Mouse (Mus musculus) erythroblast, embryonic 14.5 days (primary cell): Measurements from ENCODE around the gene Dimt1.

ENCODE experiments used
- GATA1 ChIP-seq: IDR thresholded peaks from 2 replicates; pipeline ENCODE4 v1.6.1; 2012; ENCODE audit warnings: low read length, inconsistent platforms, mixed read lengths
- TAL1 ChIP-seq: IDR thresholded peaks from 3 replicates; pipeline ENCODE4 v1.6.1; 2012; ENCODE audit warnings: low read length, inconsistent platforms, mixed read lengths

DNA sequence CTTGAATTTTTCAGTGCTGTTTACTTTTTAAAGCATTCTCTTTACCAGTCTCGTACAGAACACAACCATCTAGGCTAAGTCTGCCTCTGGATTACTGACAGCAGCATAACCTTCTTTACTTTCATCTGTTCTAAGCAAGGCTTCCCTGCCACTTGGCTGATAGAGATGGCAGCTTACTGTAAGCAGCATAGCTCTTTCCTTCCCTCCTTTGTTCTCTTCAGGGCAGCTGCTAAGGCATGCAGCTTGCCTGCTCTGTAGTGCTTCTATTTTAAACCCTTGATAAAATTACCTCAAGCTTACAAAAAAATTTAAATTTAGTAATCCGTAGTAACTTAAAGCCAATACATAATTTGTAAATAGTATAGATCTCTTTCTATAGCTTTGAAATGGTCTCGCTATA, 8.0 kb downstream of the Dimt1 start:
- no peak for TF ChIP-seq TAL1
- TF ChIP-seq GATA1 = no peak
